Mouse (Mus musculus) urinary bladder, adult 2 months (tissue): ENCODE data around the gene Kbtbd12. TPM values are rescaled to one million over a fixed set of nuclear protein-coding genes. Genes with fewer than 3 reads are reported as not detected.

Experiments
- DNase-seq: peaks from one replicate; pipeline ENCODE4 v3.0.0; 2022; ENCODE audit warnings: low spot score
- polyA plus RNA-seq: library from polyadenylated mRNA; depleted of rRNA; stranded (reverse); fragments of >200 nt; gene quantifications from 2 replicates; pipeline ENCODE4 v1.2.3, GENCODE M21; 2012; rRNA removed

The Kbtbd12 gene
- polyA plus RNA-seq, 1 experiment = 1.6 TPM

DNA sequence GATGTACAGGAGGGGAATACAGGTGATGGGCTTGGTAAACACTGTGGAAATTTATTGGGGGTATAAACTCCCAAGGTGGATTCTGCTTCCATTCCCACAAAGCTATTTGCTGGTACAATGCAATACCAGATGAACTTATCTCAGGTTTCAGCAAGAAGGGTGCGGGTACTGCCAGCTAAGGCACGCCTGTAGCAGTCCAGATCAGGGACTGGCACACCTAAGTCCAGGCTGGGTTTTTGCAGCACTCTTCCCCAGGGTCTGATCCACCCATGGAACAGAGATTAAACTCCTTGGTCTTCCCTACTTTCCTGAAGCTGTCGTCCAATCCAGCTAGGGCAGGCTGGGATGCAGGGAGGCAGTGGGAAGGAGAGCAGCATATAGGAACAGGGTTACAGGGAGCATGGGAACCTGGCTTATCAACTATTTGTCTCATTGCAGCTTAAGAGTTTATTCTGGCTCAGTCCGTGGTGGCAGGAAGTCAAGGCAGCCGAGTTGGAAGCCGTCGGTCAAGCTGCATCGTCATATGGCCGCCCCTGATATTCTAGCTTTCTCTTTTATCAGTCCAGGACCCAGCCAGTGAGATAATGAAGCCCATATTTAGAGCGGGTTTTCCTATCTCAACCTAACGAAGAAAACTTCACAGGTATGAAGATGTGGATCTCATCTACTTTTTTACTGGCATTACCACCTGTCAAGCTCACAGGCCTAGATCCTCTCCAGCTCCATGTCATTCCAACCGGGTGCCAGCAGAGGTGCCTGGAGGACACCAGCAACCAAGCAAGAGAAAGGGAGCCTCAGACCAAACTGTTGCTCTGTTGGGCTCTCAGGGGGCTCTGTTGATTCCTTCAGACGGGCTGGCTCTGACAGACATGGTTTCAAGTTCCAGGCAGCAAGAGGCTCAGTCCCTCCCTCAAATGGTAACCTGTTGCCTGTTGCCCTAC is 135.4 kb downstream of the Kbtbd12 start:
- no peak for DNase-seq

DNA sequence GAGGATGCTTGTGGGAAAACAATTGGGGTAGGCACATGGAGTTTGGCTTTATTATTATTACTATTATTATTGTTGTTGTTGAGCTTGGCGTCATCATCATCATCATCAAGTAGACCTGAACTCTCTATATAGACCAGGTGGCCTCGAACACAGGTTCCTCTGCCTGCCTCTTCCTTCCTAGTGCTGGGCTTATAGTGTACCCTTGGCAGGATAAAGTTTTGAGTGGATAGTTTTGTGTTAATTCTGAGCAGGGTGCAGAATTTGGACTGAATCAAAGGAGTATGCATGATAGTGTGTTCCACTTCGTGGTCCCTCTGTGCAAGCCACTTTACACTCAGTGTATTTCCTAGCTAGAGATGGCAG is 137.4 kb downstream of the Kbtbd12 start:
- no peak for DNase-seq

DNA sequence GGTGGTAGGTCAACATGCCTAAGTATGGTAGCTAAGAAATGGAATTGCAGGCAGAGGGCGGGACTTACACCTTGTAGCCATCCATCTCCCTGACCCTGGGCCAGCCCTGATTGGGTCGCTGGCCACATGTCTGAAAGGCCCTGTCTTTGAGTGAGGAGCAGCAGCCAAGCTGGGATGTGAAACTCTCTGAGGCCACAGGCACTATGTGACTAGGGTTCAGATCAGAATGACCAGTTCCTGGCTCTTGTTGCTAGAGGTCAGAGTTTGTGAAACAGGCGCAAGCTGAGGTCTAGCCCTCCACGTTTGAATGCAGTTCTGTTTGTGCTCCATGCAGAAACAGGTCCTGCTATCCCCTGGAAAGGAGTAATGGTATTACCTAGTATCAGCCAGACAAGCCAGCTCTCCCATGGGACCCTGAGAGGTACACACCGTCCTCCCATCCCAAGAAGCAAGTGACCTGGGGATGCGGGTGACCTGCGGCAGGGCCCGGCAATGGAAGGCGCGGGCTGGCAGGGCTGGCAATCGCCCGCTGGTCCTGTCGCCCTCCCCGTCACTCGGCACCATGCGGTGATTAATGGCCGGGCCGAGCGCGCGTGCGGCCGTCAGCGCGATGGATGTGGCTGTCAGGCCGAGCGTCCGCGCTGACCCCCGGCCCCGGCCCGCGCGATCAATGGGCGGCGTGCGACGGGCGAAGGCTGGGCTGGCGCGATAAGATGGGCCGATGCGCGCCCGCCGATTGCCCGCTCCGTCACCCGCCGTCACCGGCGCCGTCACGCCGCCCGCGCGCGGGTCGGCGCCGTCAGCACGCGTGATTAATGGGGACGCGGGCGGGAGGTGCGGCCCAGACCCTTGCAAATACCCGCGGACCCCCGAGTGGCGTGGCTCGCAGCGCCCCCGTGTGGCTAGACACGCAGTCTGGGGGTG is 138.0 kb downstream of the Kbtbd12 start:
- peak; percentile 37 for DNase-seq

Other genes starting within 250 kb of the Kbtbd12 start
- gene Eefsec, start 191.4 kb downstream of the Kbtbd12 start, polyA plus RNA-seq = 13.8 and 15.8 TPM in 2 replicates
- 33.1 and 37.7 TPM in 2 replicates for gene Ruvbl1, start 172.5 kb downstream of the Kbtbd12 start, polyA plus RNA-seq
- 130 and 145 TPM in 2 replicates for gene Sec61a1, start 119.0 kb downstream of the Kbtbd12 start, polyA plus RNA-seq
- gene Mgll, start 86.5 kb upstream of the Kbtbd12 start, polyA plus RNA-seq = 66.3 and 69.7 TPM in 2 replicates
- 48.1 and 51.8 TPM in 2 replicates for gene Abtb1, start 204.0 kb upstream of the Kbtbd12 start, polyA plus RNA-seq
- gene Podxl2, start 237.1 kb upstream of the Kbtbd12 start, polyA plus RNA-seq = 23.2 and 24.2 TPM in 2 replicates